Mouse (Mus musculus) WW6 (cell line): ENCODE measurements around the gene Prkag2.

Experiments
- DNase-seq: peaks from one replicate; pipeline ENCODE4 v3.0.0-alpha.2; 2013; ENCODE audit warnings: low read depth, low spot score

The Prkag2 gene

DNA sequence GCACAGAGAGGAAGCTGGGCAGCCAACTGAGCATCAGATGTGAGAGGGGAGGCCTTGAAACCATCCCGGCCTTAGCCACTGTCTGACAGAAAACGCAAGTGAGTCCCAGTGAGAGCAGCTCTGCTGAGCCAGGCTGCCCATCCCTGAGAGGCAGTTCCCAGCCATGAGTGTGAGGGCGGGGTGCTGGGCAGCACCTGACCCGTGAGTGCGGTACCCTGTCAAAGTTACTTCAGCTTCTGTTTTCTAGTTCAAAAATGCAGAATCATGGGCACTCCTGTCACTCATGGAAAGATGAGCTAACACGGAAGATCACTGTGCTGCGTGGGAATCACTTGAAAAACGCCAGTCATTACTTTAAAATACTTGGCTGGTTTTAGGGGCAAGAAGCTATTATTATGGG lies 49.6 kb downstream of the Prkag2 start:
- no peak for DNase-seq

DNA sequence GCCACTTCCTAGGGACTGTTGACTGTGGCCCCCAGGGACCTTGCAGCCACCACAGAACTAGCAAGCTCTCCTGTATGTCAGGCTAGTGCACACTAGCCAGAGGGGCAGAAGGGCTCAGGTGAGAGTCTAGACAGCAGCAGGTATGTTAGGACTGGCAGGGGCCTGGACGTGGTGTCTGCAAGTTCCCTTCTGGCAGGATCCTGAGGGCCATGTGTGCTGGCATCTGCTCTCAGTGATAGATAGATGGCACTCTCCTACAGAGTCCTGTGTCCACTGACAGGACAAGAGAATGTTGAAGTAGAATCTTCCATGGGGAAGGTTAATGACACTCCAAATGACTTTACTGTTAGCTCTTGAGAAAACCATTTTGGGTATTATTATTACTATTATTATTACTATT lies 52.8 kb downstream of the Prkag2 start:
- DNase-seq: no peak

DNA sequence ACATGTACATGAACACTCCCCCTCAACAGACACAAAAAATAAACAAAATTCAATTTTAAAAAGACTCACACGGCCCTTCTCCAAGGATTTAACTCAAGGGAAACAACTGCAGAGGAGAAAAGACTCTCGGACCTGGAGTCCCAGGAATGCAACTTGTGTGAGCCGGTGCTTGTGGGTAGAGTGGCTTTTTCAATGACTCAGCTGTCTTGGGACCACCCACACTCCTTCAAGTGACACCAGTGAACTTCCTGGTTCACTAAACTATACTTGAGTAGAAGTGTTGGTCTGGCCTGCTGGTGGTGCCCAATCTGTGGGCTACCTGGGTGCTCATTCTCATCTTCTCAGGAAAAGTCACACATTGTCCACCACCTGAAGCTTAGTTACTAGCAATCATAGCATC lies 53.7 kb downstream of the Prkag2 start:
- DNase-seq: no peak

DNA sequence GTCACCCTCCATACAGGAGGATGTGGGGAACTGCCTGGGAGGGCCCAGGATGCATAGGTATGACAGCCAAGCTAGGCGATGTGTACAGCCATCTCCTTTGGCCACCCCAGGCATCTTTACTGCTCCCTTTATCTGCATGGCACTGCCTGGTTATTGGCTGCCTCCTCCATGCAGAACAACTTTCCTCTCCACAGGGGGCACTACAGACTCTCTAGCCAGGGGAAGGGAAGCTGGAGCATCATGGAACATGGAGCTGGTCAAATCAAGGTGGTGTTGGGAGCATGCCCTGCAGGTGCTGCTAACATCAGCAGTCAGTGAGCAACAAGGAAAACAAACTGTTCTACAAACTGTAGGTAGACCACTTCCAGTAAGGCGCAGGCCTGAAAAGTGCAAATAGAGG lies 56.4 kb downstream of the Prkag2 start:
- no peak for DNase-seq

DNA sequence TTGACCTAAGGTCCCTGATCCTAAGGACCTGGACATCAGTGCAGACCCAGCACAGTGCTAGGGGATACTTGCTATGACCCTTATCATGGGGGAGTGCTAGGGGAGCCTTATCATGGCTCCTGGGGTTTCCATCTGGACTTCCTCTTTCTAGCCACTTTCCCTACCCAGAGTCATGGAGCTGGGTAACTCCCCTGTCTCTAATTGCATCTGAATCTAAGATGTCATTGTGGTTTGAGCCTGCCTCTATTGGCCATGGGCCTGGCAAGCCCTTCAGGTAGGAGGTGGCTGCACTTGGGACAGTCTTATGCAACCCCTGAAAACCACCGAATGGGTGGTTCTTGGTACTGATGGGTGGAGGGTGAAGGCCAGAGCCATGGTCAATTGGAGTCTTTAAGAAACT lies 58.5 kb downstream of the Prkag2 start:
- DNase-seq: no peak

DNA sequence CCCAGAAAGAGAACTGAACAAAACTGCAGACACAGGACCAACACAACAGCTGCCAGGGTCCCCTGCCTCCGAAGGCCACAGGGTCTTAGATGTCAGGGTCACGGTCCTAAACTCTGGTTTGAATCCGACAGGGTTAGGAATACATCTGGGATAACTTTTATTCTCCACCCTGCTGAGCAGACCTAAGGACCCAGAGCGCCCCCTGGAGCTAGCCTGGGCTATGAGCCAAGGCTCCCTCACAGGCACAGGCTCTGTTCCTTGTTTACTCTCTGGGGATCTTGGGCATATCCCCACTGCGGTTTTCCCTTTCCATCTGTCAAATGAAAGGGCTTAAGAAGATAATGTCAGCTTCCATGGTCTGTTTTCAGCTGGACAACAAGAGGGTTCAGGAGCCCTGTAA lies 59.1 kb downstream of the Prkag2 start:
- peak; percentile 20 for DNase-seq

DNA sequence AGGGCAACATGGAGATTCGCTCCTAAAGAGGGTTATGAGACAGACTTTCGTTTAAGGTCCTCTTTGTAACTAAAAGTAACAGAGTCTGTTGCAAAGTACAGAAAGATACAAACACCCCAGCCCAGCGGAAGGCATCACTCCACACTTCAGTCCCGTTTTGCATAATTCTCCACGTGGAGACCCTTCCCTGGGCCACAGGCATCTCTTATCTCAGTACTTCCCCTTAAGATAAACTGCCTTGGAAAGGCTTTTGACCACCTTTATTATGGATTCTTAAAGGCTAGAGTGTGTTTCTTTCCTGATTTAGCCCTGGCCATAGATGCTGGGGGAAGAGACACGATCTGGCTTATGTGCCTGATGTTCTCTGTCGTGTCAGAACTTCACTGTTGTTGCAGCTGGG lies 59.5 kb downstream of the Prkag2 start:
- DNase-seq: no peak

DNA sequence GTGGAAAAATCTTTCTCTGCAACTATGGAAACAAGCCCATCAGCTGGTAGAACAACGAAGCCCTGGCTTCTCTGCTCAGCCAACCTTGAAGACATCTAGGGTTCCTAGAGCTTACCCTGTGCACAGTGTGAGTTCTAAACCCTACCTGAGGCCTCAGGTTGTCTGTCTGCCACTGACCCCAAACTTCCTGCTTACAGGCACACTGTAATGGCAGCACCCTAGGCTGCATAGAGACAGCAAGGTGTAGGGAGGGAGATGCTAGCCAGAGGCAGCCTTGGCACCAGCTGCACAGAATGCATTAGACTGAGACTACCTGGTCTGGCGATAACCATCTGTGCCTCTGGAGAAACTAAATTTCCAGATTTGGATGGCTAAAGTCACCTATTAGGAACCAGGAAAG lies 61.6 kb downstream of the Prkag2 start:
- DNase-seq: no peak

DNA sequence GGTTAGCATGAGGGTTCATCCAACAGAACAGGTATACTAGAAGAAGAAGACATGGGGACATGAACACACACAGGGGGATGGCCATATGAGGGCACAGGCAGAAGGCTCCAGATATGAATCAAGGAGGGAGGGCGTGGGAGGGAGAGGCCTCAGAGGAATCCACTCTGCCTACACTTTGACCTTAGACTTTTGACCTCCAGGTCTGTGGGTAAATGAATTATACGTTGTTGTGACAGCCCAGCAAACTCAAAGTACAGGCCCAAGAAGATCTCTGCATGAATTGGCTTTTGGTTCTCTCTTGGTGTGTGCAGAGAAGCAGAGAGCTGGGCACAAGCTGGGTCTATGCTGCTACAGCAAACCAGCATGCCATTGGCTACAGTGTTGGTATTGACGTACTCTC lies 65.1 kb downstream of the Prkag2 start:
- no peak for DNase-seq

DNA sequence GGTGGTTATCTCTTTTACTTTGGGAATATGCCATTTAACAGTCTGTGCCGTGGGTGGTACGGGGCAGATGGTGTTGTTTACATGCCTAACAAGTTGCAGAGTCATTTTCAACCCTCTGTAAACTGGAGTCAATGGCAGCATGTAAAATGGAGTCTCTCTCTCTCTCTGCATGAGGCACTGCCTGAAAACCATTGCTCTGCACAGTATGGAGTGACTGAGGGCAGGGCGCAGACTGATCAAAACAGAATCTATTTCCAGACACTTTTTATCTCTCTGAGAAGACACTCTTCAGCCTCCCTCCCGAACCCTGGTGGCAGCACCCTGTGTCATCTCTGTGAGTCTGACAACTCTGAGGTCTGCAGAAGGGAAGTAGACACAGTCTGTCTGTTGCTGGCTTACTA lies 69.0 kb downstream of the Prkag2 start:
- DNase-seq: no peak

DNA sequence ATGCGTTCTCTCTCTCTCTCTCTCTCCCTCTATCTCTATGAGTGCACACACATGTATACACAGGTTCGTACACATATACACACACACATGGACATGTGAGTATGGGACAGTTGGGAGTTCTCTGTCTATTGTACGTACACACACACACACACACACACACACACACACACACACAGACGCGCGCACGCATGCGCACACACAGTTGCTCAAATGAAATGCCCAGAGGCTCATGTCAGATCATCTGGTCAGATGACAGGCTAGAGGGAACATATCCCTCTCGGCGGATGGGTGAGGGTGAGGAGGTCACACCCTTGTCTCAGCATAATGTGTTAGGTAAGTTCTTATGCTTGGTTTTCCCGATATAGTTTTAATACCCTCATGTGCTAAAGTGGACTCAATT lies 69.4 kb downstream of the Prkag2 start:
- DNase-seq: no peak

DNA sequence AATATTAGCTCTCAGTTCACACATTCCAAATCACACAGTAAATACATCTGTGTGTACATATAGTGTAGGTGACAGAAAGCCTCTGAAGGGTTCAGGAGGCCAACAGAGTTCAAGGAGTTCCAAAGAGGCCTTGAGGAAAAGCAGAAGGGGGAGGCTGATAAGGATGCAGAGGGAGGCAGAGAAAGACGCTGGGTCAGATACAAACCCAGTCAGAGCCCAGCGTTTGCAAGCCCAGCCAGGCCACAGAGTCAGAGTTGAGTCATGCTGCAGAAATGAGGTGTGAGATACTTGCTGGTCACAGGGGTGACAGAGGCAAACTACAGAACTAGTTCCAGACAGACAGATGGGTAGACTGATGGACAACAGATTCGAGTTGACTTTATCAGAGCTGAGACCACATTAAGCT lies 70.2 kb downstream of the Prkag2 start:
- no peak for DNase-seq

DNA sequence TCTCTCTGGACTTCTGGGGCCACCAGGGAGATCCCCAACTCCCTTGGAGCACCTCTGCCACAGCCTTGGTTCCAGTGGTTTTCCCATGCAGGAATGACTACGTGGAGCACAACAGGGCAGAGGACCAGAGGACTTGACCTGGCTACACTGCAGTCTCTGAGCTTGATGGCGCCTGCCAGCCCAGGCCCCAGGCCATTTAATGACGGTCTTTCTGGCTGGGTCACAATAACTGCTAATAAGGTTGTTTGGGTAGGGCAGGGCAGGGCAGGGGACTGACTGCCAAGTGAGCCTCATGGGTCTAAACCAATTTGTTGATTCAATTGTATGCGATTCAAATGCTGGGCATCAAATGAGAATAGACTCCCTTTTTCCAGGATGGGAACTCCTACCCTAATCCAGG lies 72.8 kb downstream of the Prkag2 start:
- no peak for DNase-seq

DNA sequence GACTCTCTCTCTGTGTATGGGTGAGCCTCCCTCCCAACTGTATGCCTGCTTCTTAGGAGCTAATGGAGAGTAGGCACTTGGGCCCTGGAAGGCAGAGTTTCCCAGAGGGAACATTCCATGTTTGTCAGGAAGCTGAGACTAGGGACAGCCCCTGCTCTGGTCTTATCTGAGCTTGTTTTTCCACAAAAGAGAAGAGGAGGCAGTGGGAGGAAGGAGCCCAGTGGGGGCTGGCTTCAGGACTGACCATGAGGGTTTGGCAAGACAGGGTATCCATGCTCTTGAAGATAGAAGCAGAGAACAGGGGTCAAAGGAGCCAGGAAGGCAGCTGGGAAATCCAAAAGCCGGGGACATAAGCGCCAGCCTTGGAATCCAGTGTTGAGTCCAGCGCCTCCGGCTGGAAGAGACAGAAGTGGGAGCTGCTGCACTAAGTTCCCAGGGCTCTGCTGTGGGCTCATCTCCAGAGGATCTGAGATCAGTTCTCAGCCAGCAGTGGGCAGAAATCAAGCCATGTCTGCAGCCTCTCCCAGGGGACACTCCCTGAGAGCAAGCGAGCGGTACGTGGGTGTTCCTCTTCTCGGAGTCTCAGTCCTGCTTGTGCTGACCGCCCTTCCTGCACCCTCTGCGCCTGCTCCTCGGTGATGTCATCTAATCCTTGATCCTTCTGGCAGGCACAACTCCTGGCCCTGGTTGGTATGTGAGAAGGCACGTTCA lies 75.0 kb downstream of the Prkag2 start:
- DNase-seq: no peak

DNA sequence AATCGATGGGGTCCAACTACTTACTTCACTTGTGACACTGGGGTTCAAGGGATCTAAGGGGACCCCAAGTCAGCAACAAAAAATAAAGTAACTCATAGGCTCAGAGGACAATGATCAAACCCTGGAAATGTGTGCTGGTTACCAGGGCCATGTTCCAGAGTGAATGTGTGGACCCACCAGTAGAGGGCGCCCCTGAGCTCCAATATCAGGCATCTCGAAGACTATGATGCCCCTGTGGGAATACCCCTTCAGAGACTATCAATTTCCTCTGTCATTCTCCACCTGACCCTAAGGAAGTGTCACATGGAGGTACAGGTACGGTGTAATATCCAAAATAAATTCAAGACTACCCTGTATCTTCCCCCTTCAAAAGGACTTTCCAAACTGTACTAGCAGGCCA lies 77.5 kb downstream of the Prkag2 start:
- DNase-seq: no peak

DNA sequence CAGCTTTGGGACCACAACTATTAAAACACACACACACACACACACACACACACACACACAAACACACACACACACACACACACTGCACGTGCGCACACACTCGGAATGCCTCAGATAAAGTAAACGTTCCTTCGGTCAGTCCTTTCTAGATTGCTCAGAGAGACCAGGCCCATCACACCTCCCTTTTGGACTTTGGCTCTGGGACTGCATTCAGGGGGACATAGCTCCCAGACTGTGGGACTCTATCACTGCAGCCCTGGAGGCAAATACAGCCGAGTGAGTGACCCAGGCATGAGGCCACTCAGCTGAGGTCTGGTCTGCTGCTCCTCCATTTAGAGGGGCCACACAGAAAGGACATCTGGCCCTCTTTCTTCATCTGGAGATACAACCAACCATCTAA lies 81.2 kb downstream of the Prkag2 start:
- DNase-seq: no peak

DNA sequence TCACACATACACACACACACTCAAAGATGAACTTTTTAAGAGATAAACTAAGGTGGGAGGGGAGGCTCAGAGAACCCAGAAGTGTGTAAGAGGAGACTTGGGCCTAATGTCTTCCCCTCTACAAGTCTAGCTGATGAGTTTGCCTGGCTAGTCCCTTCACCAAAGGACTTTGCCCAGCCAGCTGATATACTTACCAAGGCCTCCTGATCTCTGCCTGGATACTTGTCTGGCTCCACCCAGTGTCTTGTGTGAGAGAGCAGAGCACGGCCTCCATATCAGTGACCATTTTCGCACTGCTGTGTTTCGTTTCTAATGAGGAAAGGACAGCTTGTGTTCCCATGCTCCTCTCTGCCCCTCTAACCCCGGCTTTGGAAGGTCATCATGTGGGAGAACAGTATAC lies 88.3 kb downstream of the Prkag2 start:
- DNase-seq: no peak

DNA sequence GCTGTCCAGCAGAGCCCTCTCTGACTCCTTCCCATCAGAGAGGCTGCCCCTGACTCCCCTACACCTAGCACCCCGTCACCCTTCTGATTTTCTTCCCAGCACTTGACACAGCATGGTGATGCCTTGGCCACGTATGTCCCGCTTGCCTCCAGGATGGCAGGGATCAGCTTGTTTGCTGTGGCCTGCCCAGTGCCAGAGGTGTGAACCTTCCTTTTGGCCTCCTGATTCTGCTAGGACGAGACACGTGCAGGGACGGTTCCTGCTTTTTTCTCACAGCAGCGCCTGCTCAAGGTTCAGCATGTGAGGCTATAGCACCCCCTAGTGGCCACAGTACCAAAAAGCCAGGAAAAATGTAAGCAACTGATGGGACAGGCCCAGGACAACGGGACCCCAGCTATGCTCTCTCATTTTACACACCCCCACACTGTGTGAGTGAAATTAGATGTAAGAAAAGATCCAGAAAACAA lies 89.4 kb downstream of the Prkag2 start:
- peak; percentile 46 for DNase-seq

DNA sequence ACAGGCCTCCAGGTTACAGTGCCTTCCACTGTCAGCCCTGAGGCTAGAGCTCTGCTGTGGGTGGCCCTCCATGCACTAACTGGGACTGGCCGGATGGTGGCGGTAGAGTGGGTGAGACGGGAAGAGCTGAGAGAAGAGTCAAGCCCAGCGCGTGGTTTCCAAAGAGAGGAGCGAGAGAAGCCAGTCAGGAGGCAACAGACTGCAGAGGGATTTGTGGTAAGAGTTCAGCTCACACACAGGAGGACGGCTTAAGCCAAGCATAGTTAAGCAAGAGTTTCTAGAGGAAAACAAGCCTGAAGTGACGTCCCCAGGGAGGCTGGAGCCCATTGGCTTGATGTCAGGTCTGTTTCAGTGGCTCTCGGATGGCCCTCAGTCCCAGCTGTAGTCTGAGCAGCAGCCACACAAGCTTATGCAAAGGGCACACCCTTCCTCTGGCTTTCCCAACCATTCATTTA lies 90.0 kb downstream of the Prkag2 start:
- peak; percentile 80 for DNase-seq

DNA sequence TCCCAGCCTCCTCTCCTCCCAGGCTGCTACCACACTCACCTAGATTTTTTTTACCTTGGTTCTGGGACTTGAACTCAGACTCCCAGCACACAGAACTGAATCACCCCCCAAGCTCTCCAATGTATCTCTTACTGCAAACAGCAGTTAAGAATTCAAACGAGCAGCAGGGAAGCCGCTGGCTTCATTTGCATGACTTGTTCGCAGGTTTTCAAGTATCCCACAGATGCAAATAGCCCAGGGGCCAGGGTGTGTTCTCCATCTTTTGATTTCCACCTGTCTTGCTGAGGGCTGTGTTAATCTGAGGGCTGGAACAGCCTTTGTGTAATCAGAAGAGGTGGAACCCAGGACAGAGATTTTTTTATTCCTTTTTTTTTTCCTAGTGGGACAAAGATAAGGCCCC lies 90.7 kb downstream of the Prkag2 start:
- DNase-seq: peak; percentile 73

DNA sequence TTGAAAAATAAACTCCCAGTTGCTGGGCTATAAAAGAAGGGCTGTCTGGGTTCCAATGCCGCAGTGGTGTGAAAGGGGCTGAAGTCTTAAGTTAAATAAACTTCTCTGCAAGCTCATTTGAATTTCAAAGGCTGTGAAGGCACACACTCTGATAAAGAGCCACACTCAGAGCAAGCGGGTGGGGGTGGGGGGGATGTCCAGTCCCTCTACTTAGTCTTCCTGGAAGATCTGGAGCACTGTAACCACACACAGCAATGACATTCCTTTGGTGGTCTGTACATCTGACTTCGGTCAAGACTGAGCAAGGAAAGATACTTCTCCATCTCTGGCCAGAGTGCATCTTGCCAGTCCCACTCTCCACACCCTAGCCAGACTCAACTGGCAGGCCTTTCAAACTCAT lies 91.5 kb downstream of the Prkag2 start:
- no peak for DNase-seq

DNA sequence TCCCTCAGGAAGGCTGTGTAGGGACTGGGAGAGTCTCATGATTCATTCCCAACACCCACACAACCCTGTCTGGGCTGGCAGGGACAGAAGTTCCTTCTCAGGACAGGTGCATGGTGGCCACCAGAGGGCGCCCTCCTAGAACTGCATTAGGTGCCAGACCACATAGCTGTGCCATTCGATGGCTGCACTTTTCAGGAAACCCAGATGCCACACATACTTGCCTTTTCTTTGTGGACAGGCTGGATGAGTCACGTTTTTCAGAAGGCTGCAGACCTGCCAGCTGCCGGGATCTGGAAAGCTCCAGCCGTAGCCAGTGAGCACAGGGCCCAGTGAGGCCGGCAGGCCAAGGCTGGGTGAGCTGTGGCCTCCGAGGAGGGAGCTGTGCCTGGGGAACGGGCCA lies 93.6 kb downstream of the Prkag2 start:
- DNase-seq: peak; percentile 57

DNA sequence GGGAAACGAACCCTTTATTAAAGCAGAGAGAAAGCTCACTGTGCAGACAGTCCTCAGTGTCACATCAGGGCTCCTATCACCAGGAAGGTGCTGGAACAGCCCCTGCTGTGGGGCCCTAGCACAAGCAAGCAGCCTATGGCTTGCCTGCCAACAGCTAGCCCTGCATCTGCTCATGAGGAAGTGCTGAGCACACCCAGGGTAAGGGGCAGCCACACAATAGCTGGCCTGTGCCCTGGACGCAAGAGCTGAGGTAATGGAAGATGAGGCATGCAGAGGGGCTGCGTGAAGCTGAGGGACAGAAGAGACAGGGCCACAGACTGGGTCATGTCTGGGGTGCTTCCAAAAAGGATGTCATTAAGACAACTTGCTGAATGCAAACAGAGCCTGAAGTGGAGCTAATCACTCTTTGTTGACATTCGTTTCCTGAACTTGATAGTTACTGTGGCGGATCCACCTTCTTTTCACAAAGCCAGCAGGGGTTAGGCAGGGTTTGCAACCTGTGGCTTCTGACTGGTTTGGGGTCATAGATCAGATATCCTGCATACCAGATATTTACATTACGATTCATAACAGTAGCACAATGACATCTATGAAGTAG lies 94.8 kb downstream of the Prkag2 start:
- no peak for DNase-seq

DNA sequence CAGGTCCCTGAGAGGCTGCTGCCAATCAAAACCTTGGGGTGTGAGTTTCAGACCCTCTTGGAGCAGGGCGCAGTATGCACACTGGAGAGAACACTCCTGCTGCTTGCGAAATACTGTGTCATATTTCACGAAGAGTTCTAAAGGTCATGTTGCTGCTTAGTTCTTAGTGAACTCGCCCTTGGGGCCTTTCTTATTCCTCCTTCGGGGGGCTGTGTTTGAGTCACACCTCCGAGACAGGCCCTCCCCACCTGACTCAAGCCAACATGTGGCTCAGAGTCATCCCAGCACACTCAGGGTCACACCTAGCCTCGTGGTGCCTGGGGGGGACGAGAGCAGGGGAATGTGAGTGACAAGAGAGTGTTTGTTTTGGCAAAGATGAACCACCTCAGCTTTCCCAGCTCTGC lies 99.0 kb downstream of the Prkag2 start:
- DNase-seq: no peak
